Mouse (Mus musculus) thymus, postnatal 10 days (tissue): ENCODE data around the gene Stk35.

Source experiments
- DNase-seq, 2 experiments: peaks; one replicate each; pipeline ENCODE4 v3.0.0; 2021; ENCODE audit warnings: low spot score in 2 of 2

The Stk35 gene

GRCm38 (mm10) chr2:129800271-129800903 lies at the start of gene Stk35:
Stk35 (plus strand) TSS chr2:129800517.
- peak; percentile 63 for DNase-seq

GRCm38 (mm10) chr2:129782046-129782445 lies 18.3 kb upstream of the Stk35 start:
- no peak for DNase-seq

- DNase-seq, result no peak
These were observed 3.8 kb upstream of the Stk35 start for GRCm38 (mm10) chr2:129796501-129796900.

GRCm38 (mm10) chr2:129797709-129798108 lies 2.6 kb upstream of the Stk35 start:
- no peak for DNase-seq

- no peak for DNase-seq
These were observed 1.9 kb upstream of the Stk35 start for GRCm38 (mm10) chr2:129798410-129798809.

GRCm38 (mm10) chr2:129800904-129801230 lies 550 bp downstream of the Stk35 start:
- peak in 1 of 2 experiments; percentile 41 for DNase-seq

- peak; percentile 81 to 84 for DNase-seq
These were observed 1.1 kb downstream of the Stk35 start for GRCm38 (mm10) chr2:129801231-129802029.

- DNase-seq, result no peak
These were observed 5.2 kb downstream of the Stk35 start for GRCm38 (mm10) chr2:129805486-129805885.

GRCm38 (mm10) chr2:129806486-129806885 lies 6.2 kb downstream of the Stk35 start:
- DNase-seq, result no peak

- DNase-seq, result no peak
These were observed 10.2 kb downstream of the Stk35 start for GRCm38 (mm10) chr2:129810563-129810962.

- DNase-seq, result no peak
These were observed 13.7 kb downstream of the Stk35 start for GRCm38 (mm10) chr2:129814033-129814432.

GRCm38 (mm10) chr2:129815076-129815475 lies 14.8 kb downstream of the Stk35 start:
- DNase-seq, result no peak

- no peak for DNase-seq
These were observed 17.4 kb downstream of the Stk35 start for GRCm38 (mm10) chr2:129817603-129818257.

- DNase-seq, result no peak
These were observed 18.6 kb downstream of the Stk35 start for GRCm38 (mm10) chr2:129818868-129819267.

GRCm38 (mm10) chr2:129819531-129819930 lies 19.2 kb downstream of the Stk35 start:
- no peak for DNase-seq

GRCm38 (mm10) chr2:129819951-129820350 lies 19.6 kb downstream of the Stk35 start:
- DNase-seq, result no peak

- no peak for DNase-seq
These were observed 20.7 kb downstream of the Stk35 start for GRCm38 (mm10) chr2:129821021-129821420.

GRCm38 (mm10) chr2:129821568-129821967 lies 21.3 kb downstream of the Stk35 start:
- no peak for DNase-seq

- DNase-seq, result no peak
These were observed 23.0 kb downstream of the Stk35 start for GRCm38 (mm10) chr2:129823310-129823709.

- no peak for DNase-seq
These were observed 23.9 kb downstream of the Stk35 start for GRCm38 (mm10) chr2:129824254-129824653.

- no peak for DNase-seq
These were observed 25.8 kb downstream of the Stk35 start for GRCm38 (mm10) chr2:129826141-129826540.

- DNase-seq, result no peak
These were observed 32.7 kb downstream of the Stk35 start for GRCm38 (mm10) chr2:129832993-129833392.

- no peak for DNase-seq
These were observed 33.9 kb downstream of the Stk35 start for GRCm38 (mm10) chr2:129834221-129834620.
